Mouse (Mus musculus) limb, embryonic 14.5 days (tissue): ENCODE measurements around the gene Rpusd4. TPM values are rescaled to one million over a fixed set of nuclear protein-coding genes. Genes with fewer than 3 reads are reported as not detected.
A peak's percentile ranks its signal among the peaks of the same experiment; 100 is the strongest.

ENCODE experiments used
- ATAC-seq: fragments of 200-750 bp; cut with Nextera tagmentation; 2 replicates; pipeline ENCODE4 v1.8.0; 2017; ENCODE audit warnings: low read depth, moderate number of reproducible peaks, moderate TSS enrichment; ENCODE audit not compliant: low FRiP score
- DNase-seq: peaks from one replicate; pipeline ENCODE4 v3.0.0-alpha.2; 2015; ENCODE audit warnings: low spot score
- H3K27ac ChIP-seq: fragments of 300-500 bp; sonication (generic); replicated peaks from 2 replicates; pipeline ENCODE4 v1.5.1; 2014; ENCODE audit warnings: low read depth, mild to moderate bottlenecking, low read length, moderate library complexity, mixed read lengths
- H3K27me3 ChIP-seq: fragments of 300-500 bp; sonication (generic); 2 replicates; pipeline ENCODE4 v1.6.1; 2014; ENCODE audit warnings: low read length, mixed read lengths; ENCODE audit not compliant: control insufficient read depth, insufficient read depth
- H3K36me3 ChIP-seq: fragments of 300-500 bp; sonication (generic); 2 replicates; pipeline ENCODE4 v1.6.1; 2014; ENCODE audit warnings: mild to moderate bottlenecking, low read length, moderate library complexity, mixed read lengths; ENCODE audit not compliant: control insufficient read depth, insufficient read depth
- H3K4me1 ChIP-seq: fragments of 300-500 bp; sonication (generic); 2 replicates; pipeline ENCODE4 v1.6.1; 2014; ENCODE audit warnings: antibody characterized with exemption, low read length, mixed read lengths; ENCODE audit not compliant: control insufficient read depth, insufficient read depth
- H3K4me2 ChIP-seq: fragments of 300-500 bp; sonication (generic); replicated peaks from 2 replicates; pipeline ENCODE4 v1.6.1; 2014; ENCODE audit warnings: low read depth, mild to moderate bottlenecking, low read length, moderate library complexity; ENCODE audit not compliant: severe bottlenecking
- H3K4me3 ChIP-seq: fragments of 300-500 bp; sonication (generic); replicated peaks from 2 replicates; pipeline ENCODE4 v1.5.1; 2014; ENCODE audit warnings: low read length
- H3K9ac ChIP-seq: fragments of 300-500 bp; sonication (generic); 2 replicates; pipeline ENCODE4 v1.6.1; 2014; ENCODE audit warnings: mild to moderate bottlenecking, low read depth, low read length, moderate library complexity; ENCODE audit not compliant: severe bottlenecking
- H3K9me3 ChIP-seq: fragments of 300-500 bp; sonication (generic); 2 replicates; pipeline ENCODE4 v1.6.1; 2016; ENCODE audit warnings: low read length; ENCODE audit not compliant: control insufficient read depth
- POLR2A ChIP-seq: fragments of 200-500 bp; IDR thresholded peaks from 2 replicates; pipeline ENCODE4 v1.8.0; 2012; ENCODE audit warnings: inconsistent platforms, mild to moderate bottlenecking, moderate library complexity, borderline replicate concordance; ENCODE audit not compliant: insufficient read depth, insufficient read length; ENCODE audit errors: extremely low read depth
- WGBS: fragments of 180-500 bp; shearing (Covaris S2); extraction: QIAGEN DNeasy Blood & Tissue Kit; methylation state at CpG from one replicate; pipeline ENCODE4 v1.1.7; 2014; 5-methylcytosine and 5-hydroxymethylcytosine counted together
- polyA plus RNA-seq, 2 experiments: library from polyadenylated mRNA; depleted of rRNA in 1 of 2; stranded (reverse) in 1 of 2; unstranded in 1 of 2; fragments of >200 nt; fragmentation: Nextera tagmentation in 1 of 2; extraction: Ambion mirVana in 1 of 2; gene quantifications; 2 replicates each; pipeline versions ENCODE4 v1.2.1 to v1.2.3; 2012 to 2014

Rpusd4 gene
- polyA plus RNA-seq, 2 experiments, result 24.9 to 25.8 TPM

DNA sequence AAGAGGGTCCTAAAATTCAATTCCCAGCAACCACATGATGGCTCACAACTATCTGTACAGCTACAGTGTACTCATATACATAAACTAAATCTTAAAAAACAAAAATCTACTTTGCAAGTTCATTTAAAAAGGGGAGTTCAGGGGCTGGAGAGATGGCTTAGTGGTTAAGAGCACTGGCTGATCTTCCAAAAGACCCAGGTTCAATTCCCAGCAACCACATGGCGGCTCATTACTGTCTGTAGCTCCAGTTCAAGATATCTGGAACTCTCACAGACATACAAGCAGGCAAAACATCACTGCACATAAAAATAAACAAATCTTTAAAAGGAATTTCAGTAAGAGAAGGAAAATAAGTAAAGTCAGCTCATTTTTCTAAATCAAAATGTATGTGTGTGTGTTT is 29.3 kb upstream of the Rpusd4 start:
- H3K36me3 ChIP-seq, result peaks cover 30% of the 10 kb centered on the region
- H3K4me1 ChIP-seq, result no peaks in the 10 kb centered on the region
- TF ChIP-seq POLR2A, result no peak
- no peak overlapping the region for H3K27ac ChIP-seq
- 94% methylated on average over 1 of the region's 1 CpGs for WGBS
- DNase-seq, result no peak
- H3K9me3 ChIP-seq, result no peaks in the 10 kb centered on the region
- H3K27me3 ChIP-seq, result no peaks in the 10 kb centered on the region
- ATAC-seq, result no peak
- no peak overlapping the region for H3K4me3 ChIP-seq
- H3K4me2 ChIP-seq, result no peak overlapping the region
- H3K9ac ChIP-seq, result no peak overlapping the region

DNA sequence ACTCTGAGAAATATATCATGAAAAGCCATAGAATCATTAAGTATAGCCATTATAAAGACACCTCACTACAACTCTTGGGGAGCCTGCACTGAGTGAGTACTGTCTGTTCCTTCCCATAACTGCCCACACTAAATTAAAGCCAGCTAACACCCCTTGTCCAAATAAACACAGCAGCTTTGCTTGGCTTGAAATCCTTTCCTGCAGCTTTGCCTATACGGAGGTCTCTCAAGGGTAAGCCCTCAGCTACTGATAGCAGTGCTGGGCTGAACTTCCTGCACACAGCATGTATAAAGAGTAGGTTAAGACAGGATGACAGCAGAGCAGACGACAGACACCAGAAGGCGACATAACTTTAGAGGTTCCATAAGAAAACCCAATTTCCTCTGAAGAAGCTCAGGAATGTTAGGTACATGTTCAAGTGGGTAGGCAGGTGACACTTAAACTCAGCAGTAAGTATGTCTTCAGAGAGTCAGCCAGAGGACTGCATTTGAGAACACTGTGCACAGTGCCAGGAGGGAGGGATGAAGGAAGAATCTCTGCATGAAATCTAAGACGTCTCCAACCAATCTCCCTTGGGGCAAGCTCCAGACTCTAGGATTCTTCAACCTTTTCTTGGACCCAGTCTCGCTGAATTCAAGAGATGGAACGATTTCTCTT is 28.6 kb upstream of the Rpusd4 start:
- H3K27ac ChIP-seq, result no peak overlapping the region
- TF ChIP-seq POLR2A, result no peak
- no peak overlapping the region for H3K4me2 ChIP-seq
- H3K27me3 ChIP-seq, result no peaks in the 10 kb centered on the region
- H3K4me1 ChIP-seq, result no peaks in the 10 kb centered on the region
- H3K9me3 ChIP-seq, result no peaks in the 10 kb centered on the region
- no peak overlapping the region for H3K4me3 ChIP-seq
- DNase-seq, result no peak
- H3K36me3 ChIP-seq, result peaks cover 27% of the 10 kb centered on the region
- no peak for ATAC-seq
- no peak overlapping the region for H3K9ac ChIP-seq
- WGBS, result 70% methylated on average over 6 of the region's 6 CpGs

DNA sequence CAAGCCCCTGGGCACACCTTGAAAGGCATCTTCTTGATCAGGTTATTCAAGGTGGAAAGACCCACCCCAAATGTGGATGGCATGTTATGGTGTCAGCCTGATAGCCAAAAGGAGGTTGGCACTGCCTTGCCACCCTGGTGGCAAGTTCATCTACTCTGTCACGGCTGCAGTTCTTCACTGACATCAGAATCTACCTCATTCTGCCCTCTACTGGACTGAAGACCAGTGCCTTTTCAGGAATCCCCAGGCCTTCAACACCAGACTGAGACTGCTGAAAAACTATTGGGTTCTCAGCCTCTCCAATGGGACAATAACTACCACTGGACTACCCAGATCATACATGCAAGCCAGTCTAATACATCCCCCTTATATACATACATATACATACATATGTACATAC is 27.9 kb upstream of the Rpusd4 start:
- no peak for ATAC-seq
- Histone ChIP-seq H3K9me3 (no peaks in the 10 kb centered on the region), H3K4me2 (no peak overlapping the region), H3K36me3 (peaks cover 20% of the 10 kb centered on the region), H3K27me3 (no peaks in the 10 kb centered on the region), H3K27ac (no peak overlapping the region), H3K9ac (no peak overlapping the region), H3K4me1 (no peaks in the 10 kb centered on the region), H3K4me3 (no peak overlapping the region)
- WGBS, result 67% methylated on average over 1 of the region's 1 CpGs
- no peak for TF ChIP-seq POLR2A
- DNase-seq, result no peak

DNA sequence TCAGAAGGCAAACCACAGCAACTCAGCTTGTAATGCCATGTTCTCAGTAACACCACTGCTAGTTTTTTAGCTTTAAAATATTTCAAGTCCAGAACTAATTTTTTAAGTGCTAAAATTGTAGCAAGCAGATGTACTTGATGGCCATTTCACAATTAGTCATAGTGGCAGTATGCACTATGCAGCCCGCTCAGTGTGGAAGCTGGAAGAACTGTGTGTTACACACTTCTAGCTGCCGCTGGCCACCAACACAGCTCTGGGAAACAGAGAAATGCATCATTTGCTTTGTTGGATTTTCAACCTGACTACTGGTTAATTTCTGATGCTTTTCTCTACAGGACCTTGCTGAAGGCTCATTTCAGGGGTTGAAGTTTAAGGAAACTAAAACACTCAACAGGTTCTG is 20.3 kb upstream of the Rpusd4 start:
- TF ChIP-seq POLR2A, result no peak
- no peak overlapping the region for H3K27ac ChIP-seq
- H3K9me3 ChIP-seq, result no peaks in the 10 kb centered on the region
- H3K4me1 ChIP-seq, result peaks cover 14% of the 10 kb centered on the region
- DNase-seq (no peak), ATAC-seq (no peak)
- 0 out of 2 replicates have a peak, but pooled peaks cover 3% of the 10 kb centered on the region for H3K36me3 ChIP-seq
- no peak overlapping the region for H3K4me3 ChIP-seq
- WGBS, result 80% methylated on average over 2 of the region's 2 CpGs
- H3K4me2 ChIP-seq, result no peak overlapping the region
- no peaks in the 10 kb centered on the region for H3K27me3 ChIP-seq
- no peak overlapping the region for H3K9ac ChIP-seq

DNA sequence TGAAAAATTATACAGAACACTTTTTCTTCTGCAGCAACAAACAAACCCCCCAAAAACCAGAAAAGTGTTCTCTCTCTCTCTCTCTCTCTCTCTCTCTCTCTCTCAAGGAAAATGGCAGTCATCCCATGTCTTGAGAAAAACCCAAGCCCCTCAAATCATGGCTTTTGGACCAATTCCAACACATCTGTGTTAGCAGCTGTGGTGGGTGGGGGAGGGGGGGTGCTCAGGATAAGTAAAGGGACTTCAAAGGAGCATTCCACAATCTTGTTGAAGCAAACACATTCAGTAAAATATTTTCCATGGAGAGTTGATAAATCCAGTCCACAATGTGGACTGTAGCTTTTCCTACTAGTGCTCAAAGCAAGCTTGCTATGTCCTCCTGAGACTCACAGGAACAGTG is 18.2 kb upstream of the Rpusd4 start:
- no peak for TF ChIP-seq POLR2A
- Histone ChIP-seq H3K4me3 (no peak overlapping the region), H3K9me3 (no peaks in the 10 kb centered on the region), H3K27me3 (no peaks in the 10 kb centered on the region), H3K27ac (peak overlapping the region; percentile 65), H3K9ac (no peak overlapping the region), H3K4me1 (peaks cover 14% of the 10 kb centered on the region), H3K36me3 (no peaks in the 10 kb centered on the region), H3K4me2 (no peak overlapping the region)
- ATAC-seq (peak; percentile 78), DNase-seq (peak; percentile 80)
